Mouse (Mus musculus): ENCODE measurements around the gene Mesd.
"Not testable (repeated sequence)": the region's sequence is repeated elsewhere in the genome, so short reads cannot be mapped to it uniquely, and the experiment has no call there.

The Mesd gene

DNA sequence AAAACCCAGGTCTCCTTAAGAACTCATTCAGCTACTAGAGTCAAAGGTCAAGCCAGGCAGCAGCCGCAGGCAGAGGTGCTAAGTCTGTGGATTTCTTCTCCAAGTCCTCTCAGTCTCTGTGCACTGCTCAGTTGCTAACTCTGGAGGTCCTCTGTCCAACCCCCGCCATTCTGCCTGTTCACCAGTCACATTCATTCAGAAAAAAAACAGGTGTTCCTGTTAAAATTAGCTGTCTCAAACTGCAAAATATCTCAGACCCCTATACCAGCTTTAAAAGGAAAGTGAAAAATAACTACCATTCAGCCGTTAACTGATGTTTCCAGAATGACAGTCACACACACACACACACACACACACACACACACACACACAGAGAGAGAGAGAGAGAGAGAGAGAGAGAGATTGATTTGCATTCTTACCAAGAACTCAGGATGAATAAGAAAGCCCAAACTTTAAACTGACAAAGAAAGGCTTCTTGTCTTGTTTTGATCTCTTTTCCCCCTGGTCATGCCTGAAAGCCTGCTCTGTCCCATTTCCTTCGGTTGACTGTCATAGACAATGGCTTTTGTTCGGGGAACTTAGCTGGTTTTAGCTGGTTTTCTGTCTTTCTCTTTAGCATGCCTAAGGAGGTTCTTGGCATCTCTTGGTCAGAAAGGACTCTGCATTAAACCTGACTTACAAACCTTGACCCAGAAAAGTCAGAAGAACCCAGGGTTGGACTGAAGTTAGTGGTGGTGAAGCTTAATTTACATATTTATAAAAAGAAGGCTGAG is 5.4 kb upstream of the Mesd start:
- DNase-seq (ENCODE audit: low read depth, low spot score), result peak; percentile 82

DNA sequence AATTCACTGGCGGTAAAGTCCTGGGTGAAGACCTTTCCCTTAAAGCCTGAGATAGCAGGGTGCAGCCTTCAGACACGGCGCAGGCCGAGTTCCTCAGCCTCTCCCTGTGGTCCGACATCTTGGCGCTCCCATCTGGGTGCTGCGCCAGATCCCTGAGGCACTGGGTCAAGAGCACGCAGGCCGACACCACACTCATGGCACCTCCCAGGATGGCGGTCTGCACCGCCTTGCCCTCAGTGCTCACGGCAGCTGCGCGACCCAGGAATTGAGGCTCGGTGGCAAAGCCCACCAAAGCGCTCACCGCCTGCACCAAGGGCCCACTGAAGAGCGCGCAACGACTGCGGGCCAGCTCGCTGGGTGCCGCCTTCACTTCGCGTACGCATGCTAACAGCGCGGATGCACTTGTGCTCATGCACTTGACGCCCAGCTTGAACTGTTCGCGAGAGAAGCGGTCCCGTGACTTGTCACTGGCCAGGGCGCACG is 2.1 kb upstream of the Mesd start:
- DNase-seq (ENCODE audit: low read depth, low spot score), result no peak

DNA sequence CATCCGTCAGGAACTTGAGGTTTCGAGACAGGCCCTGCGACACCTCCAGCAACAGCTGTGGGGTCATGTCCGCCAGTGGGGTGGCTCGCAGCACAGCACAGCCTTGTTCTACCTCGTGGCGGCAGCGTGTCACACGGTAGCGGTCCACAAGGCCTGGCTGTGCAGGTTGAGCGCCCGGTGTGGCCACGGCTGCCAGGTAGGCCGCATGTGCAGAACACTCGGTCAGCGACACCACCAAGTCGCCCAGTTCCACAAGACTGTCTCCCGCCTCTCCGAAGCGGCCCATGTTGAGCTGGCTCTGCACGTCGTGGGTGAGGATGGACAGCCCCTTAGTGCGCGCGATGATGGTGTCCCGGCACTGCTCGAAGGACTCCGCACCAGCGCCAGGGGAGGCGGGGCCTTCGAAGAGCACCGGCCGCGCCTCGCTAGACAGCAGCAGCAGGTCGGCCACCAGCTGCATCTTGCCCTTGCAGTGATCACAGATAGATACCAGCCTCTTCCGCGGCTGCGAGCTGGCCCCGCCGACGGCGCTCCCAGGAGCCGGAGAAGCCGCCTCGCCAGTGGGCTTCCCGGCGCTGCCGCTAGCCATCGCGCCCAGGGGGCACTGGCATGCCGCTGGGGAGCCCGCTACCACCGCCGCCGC is 1.5 kb upstream of the Mesd start:
- DNase-seq (ENCODE audit: low read depth, low spot score), result peak; percentile 84

- peak; percentile 87 for DNase-seq (ENCODE audit: low read depth, low spot score)
Measured at GRCm38 (mm10) chr7:83883276-83884020, 818 bp upstream of the Mesd start.

DNA sequence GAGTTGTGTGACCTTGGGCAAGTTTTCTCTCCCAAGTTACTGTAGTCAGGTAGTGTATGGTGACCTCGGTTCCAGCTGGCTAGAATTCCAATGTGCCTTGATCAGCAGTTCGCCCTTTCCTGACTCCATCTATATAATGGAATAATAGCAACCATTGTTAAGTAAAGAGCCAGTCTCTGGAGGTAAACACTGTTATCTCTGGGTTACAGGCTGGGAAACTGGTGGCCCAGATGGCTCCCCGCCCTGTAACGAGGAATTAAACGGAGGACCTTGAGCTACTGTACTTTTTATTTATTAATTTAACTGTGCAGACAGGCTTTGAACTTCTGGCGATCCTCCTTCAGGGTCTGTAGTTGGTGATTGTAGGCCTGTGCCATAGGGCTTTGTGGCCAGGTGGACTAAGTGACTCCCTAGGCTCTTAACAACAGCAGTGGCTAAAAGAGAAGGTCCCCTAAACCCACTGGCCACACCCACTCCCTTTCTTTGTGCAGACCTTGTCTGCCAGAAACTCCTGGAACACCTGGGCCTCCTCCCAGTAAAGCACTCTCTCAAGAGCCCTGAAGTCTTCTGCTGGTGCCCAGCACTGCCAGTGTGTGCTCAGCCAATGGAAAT is 761 bp downstream of the Mesd start:
- DNase-seq (ENCODE audit: low read depth, low spot score), result peak; percentile 17

GRCm38 (mm10) chr7:83885835-83886234 is 1.6 kb downstream of the Mesd start:
- DNase-seq (ENCODE audit: low read depth, low spot score), result no peak

GRCm38 (mm10) chr7:83886366-83887129 is 2.3 kb downstream of the Mesd start:
- peak; percentile 65 for DNase-seq (ENCODE audit: low read depth, low spot score)

GRCm38 (mm10) chr7:83889383-83889782 is 5.1 kb downstream of the Mesd start:
- no peak for DNase-seq (ENCODE audit: low read depth, low spot score)

- not testable (repeated sequence) for DNase-seq (ENCODE audit: low read depth, low spot score)
Measured at GRCm38 (mm10) chr7:83889946-83890345, 5.7 kb downstream of the Mesd start.

DNA sequence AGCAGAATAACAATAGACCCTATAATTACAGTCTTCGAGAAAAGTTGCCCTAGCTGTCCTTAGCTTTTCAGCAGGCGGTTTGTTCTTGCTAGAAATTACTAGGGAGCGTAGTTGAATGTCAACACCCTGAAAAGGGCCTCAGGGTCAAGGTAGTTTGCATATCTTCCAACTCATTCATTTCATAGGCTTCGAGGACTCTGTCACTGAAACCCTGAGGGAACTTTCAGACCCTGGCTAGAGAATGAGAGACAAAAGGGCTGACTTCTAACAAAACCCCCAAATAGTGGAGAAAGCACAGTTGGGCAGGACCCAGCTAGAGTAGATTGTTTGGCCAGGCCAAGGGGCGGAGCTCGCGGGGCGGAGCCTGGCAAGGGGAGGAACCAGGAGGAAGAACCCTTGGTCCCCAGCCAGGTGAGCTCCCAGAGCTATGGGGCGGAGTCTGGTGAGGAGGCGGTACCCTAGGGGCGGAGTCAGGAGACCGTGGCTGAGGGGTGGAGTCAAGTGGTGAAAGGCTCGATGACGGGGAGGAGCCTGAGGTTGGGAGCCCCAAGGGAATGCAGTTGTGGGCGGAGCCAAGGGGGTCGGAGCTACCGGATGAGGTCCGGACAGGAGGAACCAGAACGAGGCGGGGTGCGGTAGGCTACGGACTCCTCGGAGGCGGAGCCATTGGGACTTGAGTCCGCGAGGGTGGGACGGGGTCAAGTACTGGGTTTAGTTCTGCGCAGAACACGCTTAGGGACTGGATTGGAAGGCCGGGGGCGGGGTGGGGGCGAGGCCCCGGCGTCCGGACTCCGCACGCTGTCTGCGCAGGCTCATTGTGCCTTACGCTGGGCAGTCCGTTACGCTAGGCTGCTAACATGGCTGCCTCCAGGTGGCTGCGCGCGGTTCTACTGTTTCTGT is 7.4 kb downstream of the Mesd start:
- peak; percentile 100 for DNase-seq (ENCODE audit: low read depth, low spot score)

- no peak for DNase-seq (ENCODE audit: low read depth, low spot score)
Measured at GRCm38 (mm10) chr7:83892333-83892669, 8.0 kb downstream of the Mesd start.

- DNase-seq (ENCODE audit: low read depth, low spot score), result no peak
Measured at GRCm38 (mm10) chr7:83894348-83894747, 10.1 kb downstream of the Mesd start.

DNA sequence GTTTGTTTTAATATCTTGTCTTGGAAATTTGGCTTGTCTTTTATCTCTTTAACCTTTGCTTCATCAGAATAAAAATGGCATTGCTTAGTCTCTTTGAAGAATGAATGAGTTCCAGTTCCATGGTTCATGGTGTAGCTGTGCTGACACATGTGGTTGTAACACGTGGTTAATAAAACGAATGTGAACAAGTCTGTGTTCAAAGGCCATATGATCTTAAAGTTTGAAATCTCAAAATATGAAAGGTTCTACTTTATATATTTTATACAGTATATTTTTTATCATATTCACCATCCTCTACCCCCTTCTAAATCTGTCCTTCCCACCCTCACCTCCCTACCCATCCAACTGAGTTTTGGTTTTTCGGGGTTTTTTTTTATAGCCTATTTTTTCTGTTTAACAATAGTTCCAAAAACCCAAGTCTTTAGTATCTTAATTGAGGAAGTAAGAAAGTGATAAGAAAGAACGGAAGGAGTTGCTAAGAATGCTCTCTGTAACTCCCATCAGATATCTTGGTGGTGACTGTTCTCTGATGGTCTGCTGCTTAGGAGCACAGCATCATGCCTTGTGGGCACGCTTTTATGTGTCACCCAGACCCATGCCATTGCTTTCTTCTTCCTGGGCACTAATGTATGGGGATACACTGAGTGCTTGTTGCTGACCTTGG is 11.9 kb downstream of the Mesd start:
- DNase-seq (ENCODE audit: low read depth, low spot score), result no peak

- no peak for DNase-seq (ENCODE audit: low read depth, low spot score)
Measured at GRCm38 (mm10) chr7:83898267-83898666, 14.0 kb downstream of the Mesd start.

GRCm38 (mm10) chr7:83900519-83900918 is 16.3 kb downstream of the Mesd start:
- no peak for DNase-seq (ENCODE audit: low read depth, low spot score)

DNA sequence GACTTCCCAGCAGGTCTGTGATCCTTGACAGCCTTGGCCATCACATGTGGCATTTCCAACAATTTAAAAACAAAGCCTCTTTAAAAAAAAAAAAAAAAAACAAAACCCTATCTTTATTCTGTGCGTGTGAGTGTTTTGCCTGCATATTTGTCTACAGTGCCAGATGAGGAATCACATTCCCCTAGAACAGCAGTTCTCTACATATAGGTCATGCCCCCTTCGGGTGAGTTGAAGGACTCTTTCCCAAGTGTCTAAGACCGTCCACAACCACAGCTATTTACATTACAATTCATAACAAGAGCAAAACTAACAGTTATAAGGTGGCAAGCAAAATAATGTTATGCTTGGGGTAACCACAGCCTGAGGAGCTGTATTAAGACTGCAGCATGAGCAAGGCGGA is 17.2 kb downstream of the Mesd start:
- no peak for DNase-seq (ENCODE audit: low read depth, low spot score)

DNA sequence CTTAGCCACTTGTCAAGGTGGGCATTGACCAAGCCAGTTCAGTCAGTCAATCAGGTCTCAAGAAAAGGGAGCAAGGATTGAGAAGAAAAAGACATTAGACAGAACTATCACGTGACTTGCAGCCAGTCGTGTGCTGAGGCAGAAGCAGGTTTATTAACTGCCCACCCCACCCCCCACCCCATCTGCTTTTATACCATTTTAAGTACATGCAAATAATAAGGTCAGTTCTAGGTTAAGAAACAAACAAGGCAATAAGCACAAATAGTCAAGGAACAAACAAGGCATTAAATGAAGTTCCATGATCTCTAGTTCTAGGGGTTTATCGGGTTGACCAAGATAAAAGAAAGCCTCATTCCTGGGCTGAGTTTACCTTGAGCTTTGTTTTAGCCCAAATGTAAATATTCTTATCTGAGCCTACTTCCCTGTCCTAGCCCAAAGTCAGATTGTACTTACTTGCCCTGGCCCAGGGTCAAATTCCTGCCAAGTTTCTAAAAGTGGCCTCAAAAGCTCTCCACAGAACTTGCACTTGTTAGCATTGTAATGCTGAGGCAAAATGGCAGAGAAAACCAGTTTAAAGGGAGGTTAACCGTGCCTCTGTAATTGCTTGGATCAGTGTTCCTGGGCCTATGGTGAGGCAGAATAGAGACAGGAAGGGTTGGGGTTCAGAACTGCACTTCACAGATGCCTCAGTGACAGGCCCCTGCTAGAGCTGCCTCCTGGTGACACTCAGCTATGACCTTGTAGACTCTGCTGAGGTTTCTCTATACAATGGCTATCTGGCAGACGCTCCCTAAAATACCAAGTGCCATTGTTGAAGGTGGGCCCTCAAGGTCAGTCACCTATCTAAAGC is 18.3 kb downstream of the Mesd start:
- peak; percentile 12 for DNase-seq (ENCODE audit: low read depth, low spot score)

GRCm38 (mm10) chr7:83904831-83905230 is 20.6 kb downstream of the Mesd start:
- DNase-seq (ENCODE audit: low read depth, low spot score), result no peak

DNA sequence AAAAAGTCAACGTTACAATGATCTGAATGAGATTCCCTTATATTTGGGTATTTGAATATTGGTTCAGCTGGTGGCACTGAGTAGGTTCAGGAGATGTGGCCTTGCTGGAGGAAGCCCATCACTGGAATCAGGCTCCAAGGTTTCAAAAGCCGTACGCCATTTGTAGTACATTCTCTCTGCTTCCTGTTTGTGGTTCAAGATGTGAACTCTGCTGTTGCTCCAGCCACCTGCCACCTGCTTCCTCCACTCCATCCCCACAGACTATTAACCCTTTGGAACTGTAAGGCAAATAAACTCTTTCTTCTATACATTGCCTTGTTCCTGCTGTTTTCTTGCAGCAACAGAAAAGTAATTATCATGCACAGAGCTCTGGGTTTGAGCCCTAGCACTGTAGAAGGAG is 27.6 kb downstream of the Mesd start:
- DNase-seq (ENCODE audit: low read depth, low spot score), result peak; percentile 46
